Mouse (Mus musculus): ENCODE measurements around the gene Trim26. TPM values are rescaled to one million over a fixed set of nuclear protein-coding genes. Genes with fewer than 3 reads are reported as not detected.
"Not testable (repeated sequence)": the region's sequence is repeated elsewhere in the genome, so short reads cannot be mapped to it uniquely, and the experiment has no call there.

Gene Trim26
- total RNA-seq, 1 experiment from 2014 or later = 45.5 TPM

DNA sequence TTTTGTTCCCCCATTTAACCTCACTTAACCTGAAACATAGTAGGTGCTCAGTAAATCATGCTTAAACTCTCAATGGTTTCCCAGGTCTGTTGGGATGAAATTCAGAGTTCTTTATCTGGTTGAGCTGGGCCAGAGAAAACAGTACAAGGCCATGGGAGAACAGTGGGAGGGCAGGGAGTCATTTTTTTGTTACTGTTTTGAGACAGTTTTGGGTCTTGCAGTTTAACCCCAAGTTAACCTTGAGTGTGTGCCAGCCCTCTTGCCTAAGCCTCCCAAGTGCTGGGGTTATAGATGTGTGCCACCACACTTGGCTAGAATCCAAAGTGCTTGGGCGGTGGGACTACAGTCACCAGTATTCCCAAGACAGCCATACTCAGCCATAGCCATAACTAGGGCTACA lies 7.8 kb downstream of the Trim26 start:
- no peak for ATAC-seq (replicated peaks; ENCODE audit: insufficient number of reproducible peaks, low FRiP score, low TSS enrichment, poor library complexity, severe bottlenecking)

DNA sequence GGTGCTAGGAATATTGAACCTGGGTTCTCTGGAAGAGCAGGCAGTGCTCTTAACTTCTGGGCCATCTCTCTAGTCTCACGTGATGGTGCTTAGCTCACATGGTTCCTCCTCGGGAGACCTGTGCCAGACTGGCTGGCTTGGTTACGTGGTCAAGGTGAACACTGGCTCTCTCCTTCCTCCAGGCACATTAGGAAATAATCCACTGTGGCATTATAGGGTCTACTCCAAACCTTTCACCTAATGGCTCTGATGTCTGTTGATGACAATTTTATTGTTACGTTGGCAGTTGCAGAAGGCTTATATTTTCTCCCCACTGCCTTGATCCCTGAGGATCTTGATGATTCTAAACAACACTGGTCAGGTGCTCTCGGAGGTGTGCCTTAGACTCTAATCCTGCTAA lies 12.0 kb downstream of the Trim26 start:
- ATAC-seq (replicated peaks; ENCODE audit: insufficient number of reproducible peaks, low FRiP score, low TSS enrichment, poor library complexity, severe bottlenecking) = no peak

DNA sequence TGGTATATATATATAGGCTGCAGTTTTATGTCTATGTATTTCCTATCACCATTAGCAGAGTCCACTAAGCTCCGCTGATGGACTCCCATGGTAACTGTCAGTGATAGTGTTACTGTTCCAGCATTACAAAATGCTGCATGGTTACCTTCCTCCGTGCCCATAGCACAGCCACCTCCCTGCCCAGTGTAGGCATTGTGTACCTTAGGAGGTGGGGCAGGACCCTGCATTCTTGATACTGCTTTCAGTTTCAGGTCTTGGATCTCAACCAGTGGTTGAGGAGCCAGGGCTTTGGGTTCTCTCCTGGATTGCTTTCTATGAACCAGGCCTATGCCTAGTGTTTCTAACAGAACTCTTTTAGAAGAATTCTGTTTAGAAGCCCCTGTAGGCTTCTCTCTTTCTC lies 13.1 kb downstream of the Trim26 start:
- ATAC-seq (replicated peaks; ENCODE audit: insufficient number of reproducible peaks, low FRiP score, low TSS enrichment, poor library complexity, severe bottlenecking) = no peak

DNA sequence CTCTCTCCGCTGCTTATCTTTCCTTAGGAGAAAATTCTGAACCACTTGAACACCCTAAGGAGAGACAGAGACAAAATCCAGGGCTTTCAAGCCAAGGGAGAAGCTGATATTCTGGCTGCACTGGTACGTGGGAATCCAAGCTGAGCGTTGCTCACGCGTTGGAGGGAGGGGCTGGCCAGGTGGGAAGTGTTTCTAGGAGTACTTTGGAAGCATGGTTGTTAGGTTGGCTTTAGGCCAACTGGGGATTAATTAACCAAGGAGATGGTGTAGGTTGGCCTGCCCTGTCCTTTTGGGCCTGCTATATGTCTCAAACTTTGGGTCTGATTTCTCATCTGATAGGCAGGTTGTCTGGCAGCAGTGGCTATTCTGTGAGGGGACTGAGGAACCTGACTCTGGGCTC lies 14.3 kb downstream of the Trim26 start:
- ATAC-seq (replicated peaks; ENCODE audit: insufficient number of reproducible peaks, low FRiP score, low TSS enrichment, poor library complexity, severe bottlenecking) = no peak

DNA sequence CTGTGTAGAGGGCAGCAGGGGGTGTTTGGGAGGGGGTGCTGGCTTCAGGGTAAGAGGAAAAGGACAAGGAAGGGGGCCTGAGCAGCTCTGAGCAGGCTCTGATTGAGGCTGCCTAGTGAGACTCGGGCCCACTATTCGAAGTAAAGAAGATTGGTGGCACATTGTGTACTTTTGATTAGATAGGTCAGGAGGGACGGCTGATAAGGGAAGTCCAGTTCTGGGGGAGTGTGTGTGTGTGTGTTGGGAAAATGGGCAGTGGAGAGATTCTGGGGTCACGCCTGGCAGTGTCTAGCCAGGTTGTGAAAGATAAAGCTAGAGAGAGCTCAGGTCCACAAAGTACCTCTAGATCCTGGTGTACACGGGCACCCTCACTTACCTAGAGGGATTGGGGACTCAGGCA lies 14.7 kb downstream of the Trim26 start:
- no peak for ATAC-seq (replicated peaks; ENCODE audit: insufficient number of reproducible peaks, low FRiP score, low TSS enrichment, poor library complexity, severe bottlenecking)

DNA sequence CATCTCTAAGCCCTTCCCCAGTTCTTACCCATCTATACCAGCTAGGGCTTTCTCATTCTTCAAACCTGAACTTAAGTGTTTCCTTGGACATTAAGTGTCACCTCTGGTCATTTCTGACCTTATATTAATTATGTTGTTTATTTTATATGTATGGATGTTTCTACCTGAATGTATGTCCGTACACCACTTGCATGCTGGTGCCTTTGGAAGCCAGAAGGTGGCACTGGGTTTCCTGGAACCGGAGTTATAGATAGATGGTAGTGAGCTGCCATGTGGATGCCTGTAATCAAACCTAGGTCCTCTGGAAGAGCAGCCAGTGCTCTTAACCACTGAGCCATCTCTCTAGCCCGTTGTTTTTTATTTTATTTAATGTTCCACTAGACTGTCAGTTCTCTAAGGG lies 18.6 kb downstream of the Trim26 start:
- ATAC-seq (replicated peaks; ENCODE audit: insufficient number of reproducible peaks, low FRiP score, low TSS enrichment, poor library complexity, severe bottlenecking) = no peak

DNA sequence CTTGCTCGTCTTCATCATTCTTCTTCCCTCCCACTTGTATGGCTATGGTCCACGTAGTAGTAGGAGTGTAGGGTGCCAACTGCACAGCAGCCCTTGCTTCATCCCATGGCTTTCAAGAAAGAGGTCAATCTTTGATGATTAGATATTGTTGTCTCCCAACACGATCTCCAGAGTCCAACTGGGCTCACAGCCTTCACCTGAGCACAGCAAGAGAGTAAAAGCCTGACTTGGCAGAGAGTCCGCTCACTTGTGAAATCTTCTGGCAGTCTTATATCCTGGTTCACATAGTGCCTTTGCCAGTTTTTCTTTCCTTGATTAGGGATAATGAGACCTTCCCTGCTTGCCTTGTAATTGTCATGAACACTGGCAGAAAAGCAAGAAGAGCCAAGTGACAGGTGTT lies 19.3 kb downstream of the Trim26 start:
- ATAC-seq (replicated peaks; ENCODE audit: insufficient number of reproducible peaks, low FRiP score, low TSS enrichment, poor library complexity, severe bottlenecking) = no peak

DNA sequence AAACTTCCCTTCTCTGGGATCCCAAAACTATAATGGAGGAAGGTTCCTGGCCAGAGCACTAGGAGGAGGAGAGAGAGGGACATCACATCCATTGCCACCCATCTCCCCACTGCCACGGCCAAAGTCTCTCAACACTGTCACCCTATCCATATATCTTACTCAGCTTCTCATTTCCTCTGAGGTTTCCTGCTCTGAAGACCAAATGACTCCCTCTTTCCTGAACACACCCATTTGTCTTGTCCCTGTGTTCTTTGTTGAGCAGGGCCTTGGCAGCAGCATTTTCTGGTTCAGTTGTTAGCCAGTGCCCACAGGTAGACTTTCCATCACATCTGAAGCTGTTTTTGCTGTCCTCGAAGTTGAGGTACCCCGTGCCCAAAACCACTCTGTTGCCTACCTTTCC lies 21.2 kb downstream of the Trim26 start:
- ATAC-seq (replicated peaks; ENCODE audit: insufficient number of reproducible peaks, low FRiP score, low TSS enrichment, poor library complexity, severe bottlenecking) = no peak

DNA sequence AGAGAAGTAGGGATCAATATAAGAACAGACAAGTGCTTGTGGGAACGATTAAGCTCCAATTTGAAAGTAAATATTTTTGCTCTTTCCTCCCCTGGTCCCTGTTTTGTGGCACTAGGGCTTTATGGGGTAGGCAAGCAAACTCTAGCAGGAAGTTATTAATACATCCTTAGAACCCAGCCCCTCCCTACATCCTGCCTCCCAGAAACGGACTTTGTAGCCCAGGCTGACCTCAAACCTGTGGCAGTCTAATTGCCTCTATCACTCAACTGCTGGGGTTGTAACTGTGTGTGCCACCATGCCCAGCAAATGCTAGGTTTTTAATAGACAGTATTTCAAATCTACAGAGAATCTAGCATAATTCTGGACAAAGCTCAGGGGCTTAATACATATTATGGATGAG lies 24.7 kb downstream of the Trim26 start:
- ATAC-seq (replicated peaks; ENCODE audit: insufficient number of reproducible peaks, low FRiP score, low TSS enrichment, poor library complexity, severe bottlenecking) = no peak

DNA sequence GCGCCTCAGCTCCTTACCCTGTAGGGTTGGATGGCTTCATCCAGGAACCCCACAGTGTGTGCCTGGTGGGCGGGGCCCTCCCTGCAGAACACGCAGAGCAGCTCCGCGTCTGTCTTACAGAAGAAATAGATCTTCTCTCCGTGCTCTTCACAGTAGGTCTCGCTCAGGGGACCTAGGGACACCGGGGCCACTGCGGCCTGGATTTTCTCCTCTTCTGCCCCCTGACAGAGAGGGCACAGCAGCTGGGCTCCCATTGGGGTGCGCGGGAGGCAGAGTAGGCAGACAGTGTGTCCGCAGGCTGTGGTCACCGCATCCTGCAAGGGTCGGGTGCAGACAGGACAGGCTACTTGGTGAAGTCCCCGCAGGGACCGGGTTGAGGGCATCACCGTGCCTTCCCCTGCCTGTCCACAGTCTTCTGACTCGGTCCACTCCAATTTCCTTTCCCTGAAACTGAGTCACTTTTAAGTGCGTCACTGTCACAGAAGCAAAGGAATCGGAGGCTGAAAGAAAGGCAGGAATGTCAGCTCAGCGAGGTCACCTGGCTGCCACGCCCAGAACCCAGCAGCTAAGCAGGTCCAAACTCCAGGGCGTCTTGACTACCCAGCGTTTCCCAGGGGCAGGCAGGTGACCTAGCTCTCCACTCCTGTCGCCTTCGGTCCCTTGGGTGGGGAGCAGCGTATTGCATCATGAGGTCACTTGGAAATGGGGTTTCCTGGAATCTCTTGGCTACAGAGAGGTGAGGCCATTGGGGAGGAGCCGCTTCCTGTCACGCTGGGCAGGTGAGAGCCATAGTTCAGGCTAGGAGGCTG lies 30.0 kb downstream of the Trim26 start, which contains the start of gene Trim15:
TSS of gene Trim15 (minus strand) at position 492 of the 809 bp plus-strand sequence.
- ATAC-seq (replicated peaks; ENCODE audit: insufficient number of reproducible peaks, low FRiP score, low TSS enrichment, poor library complexity, severe bottlenecking) = 0 out of 2 replicates have a peak, but pooled peaks have one; percentile 3

DNA sequence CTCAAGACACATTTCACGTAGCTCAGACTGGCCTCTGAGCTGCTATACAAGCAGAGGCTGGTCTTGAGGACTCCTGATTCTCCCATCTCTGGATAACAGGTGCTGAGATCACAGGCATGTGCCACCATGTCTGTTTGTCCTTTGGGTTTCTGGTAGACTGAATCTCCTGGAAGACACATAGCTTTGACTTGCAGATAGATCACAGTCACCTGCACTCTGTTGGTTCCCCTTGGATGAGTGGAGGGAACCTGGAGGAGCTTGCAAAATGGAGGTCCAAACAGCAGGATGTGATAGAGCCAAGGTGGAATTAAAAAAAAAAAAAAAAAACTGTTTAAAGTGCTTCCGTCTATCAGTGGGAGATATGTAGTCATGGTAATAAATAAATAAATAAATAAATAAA lies 31.9 kb downstream of the Trim26 start:
- no peak for ATAC-seq (replicated peaks; ENCODE audit: insufficient number of reproducible peaks, low FRiP score, low TSS enrichment, poor library complexity, severe bottlenecking)

DNA sequence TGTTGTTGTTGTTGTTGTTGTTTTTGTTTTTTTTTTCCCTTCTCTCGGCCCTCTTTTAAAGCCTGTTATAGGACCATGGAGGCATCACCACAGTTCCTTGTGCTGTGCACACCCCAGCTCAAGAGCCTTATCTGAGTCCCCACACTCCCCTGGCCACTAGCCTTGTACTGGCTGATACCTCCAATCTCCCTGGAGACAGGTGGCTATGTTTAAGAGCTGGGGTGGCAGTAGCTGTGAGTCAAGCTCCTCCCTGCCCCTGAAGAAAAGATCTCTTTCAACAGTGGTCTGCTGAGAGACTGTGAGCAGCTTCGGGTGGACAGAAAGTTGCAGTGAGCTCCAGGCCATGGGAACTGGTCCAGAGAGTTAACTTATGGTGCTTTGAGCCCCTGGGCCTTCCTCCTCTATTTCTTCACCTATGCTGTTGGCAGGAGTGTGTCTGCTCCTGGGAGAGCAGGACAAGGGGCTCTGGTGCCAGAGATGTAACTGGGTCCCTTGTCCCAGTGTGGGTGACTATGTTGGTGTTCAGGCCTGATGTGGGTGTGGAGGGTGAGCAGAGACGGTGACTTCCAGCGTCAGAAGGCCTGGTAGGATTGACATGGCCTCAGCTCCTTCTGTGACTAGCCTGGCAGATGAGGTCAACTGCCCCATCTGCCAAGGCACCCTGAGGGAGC lies 32.5 kb downstream of the Trim26 start, which contains the start of gene Trim10:
TSS of gene Trim10 (plus strand) at position 291 of the 671 bp plus-strand sequence.
- no peak for ATAC-seq (replicated peaks; ENCODE audit: insufficient number of reproducible peaks, low FRiP score, low TSS enrichment, poor library complexity, severe bottlenecking)

DNA sequence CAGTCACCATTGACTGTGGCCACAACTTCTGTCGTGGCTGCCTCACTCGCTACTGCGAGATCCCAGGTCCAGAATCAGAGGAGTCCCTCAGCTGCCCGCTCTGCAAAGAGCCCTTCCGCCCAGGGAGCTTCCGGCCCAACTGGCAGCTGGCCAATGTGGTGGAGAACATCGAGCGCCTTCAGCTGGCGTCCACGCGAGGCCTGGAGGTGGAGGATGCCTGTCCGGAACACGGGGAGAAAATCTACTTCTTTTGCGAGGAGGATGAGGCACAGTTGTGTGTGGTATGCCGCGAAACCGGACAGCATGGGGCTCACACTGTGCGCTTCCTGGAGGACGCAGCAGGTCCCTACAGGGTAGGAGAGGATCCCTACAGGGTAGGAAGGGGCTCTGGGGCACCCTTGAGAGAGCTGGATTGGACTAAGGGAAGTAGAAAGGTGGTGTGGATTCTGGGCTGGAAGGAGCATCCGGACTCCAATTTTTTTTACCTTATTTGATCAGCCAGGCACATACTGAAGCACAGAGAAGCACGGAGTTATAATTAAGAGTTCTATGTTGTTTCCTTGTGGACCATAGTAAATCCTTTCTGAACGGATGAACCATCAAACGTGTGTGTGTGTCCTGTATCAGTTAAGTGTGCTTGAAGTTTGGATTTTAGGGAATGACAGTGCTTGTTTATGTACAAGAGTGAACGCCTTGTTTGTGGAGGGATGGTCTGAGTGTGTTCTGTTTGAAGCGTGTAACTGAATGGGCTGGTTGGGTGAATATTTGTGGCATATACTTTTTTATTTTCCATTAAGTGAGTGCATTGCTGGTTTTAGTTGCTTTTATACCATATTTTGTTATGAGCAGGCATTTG lies 33.2 kb downstream of the Trim26 start:
- ATAC-seq (replicated peaks; ENCODE audit: insufficient number of reproducible peaks, low FRiP score, low TSS enrichment, poor library complexity, severe bottlenecking) = no peak

DNA sequence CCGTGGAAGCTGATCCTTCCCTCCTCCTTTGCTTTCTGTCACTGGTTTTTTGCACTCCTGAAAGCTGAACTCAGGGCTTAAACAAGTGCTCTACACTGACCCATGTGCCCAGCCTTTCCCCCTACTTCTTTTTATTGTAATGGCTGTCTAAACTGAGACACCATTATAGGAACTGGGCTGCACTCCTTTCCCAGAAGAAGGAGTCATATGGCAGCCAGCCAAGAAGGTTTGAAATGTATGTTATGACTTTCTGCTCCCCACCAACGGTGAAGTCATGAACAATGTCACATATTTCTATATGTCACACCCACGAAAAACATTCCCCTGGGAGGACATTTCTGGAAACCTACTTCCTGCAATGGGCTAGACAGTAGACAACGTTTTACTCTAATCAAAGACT lies 37.7 kb downstream of the Trim26 start:
- no peak for ATAC-seq (replicated peaks; ENCODE audit: insufficient number of reproducible peaks, low FRiP score, low TSS enrichment, poor library complexity, severe bottlenecking)

DNA sequence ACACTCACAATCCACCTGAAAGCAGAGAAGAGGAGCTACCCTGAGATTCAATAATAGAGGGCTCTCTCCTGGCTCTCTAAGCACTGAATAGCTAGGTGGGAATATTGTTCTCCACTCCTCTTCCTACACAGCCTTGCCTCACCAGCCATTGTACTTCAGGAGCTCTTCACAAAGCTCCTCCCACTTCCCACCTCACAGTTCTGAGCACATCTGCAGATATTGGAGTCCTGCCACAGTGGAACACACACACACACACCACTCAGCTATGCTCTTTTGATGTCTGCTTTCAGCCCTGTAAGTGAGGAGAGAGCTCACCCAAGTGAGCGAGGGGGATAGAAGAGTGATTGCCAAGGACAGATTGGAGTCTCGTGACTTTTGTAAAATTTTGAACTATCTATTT lies 46.4 kb downstream of the Trim26 start:
- no peak for ATAC-seq (replicated peaks; ENCODE audit: insufficient number of reproducible peaks, low FRiP score, low TSS enrichment, poor library complexity, severe bottlenecking)

DNA sequence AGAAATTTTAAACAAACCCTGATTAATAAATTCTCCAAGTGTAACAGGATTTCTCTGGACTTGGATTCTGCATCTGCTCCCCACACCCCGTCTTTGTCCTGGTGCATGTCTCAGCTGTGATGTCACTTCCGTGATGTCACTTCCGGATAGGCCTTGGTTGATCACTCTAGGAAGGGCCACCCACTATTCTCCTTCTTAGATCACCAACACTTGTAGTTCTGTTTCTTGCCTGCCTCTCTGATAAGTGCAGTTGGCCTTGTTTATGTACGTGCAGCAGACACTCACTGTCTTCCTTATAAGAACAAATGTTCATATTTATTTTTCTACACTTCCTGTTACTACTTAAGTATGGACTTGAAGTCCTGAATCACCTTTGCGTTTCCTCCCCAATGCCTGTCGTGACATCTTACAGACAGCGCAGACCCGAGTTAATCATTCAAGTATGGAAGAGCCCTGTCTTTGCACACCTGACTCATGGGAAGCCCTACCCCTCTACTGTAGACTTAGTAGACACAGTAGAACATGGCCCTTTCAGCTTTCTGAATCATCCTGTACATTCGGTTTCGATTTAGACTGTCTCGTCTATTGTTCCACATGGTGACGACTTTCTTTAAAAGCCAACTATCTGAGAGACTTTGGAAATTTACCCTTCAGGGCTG lies 48.3 kb downstream of the Trim26 start:
- no peak for ATAC-seq (replicated peaks; ENCODE audit: insufficient number of reproducible peaks, low FRiP score, low TSS enrichment, poor library complexity, severe bottlenecking)

DNA sequence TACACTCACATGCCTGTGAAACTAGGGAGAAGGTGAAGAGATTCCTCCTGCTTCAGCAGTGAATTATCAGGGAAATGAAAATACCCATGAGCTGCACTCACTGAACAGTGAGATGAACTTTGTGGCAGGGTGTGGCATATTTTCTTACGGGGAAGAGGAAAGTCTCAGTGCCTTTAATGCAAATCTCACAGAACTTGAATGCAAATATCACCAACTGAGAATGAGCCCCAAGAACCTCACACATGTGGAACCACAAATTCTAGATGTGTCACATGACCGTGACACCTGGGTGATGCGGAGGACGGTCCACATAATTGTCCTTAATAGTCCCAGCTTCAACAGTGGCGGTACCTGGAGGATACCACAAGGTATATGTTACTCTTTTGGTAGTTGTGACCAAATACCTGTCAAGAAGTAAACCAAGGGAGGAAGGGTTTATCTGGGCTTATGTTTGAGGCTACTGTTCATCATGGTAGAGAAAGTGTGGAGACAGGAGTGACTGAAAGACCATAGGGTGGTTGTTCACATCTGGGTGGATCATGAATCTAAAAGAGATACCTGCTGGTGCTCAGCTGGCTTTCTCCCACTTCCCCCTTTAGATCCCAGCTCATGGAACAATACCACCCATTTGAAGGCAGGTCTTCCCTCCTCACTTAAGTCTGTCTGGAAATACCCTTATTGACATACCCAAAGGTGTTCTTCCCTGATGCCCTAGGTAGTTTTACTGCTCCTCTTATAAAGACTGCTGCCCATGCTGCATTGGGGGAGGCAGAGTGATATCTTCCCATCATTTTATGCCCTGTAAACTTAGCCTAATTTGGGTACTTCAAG lies 53.4 kb downstream of the Trim26 start, which contains the start of gene Trim40:
TSS of gene Trim40 (minus strand) at position 51 of the 831 bp plus-strand sequence.
- no peak for ATAC-seq (replicated peaks; ENCODE audit: insufficient number of reproducible peaks, low FRiP score, low TSS enrichment, poor library complexity, severe bottlenecking)

DNA sequence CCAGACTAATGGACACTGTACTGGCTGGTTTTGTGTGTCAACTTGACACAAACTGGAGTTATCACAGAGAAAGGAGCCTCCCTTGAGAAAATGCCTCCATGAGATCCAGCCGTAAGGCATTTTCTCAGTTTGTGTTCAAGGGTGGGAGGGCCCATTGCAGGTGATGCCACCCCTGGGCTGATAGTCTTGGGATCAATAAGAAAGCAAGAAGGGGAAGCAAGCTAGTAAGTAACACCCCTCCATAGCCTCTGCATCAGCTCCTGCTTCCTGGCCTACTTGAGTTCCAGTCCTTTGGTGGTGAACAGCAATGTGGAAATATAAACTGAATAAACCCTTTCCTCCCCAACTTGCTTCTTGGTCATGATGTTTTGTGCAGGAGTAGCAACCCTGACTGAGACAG lies 54.6 kb downstream of the Trim26 start:
- not testable (repeated sequence) for ATAC-seq (replicated peaks; ENCODE audit: insufficient number of reproducible peaks, low FRiP score, low TSS enrichment, poor library complexity, severe bottlenecking)
